Mouse (Mus musculus) bone marrow macrophage, adult 2 months (primary cell): Measurements from ENCODE around the gene Mfsd11.

Source experiments
- CTCF ChIP-seq: IDR thresholded peaks from 2 replicates; pipeline ENCODE4 v1.5.1; 2012; ENCODE audit warnings: low read depth, mild to moderate bottlenecking, low read length, moderate library complexity
- POLR2A ChIP-seq: IDR thresholded peaks from 2 replicates; pipeline ENCODE4 v1.6.1; 2012; ENCODE audit warnings: mild to moderate bottlenecking, low read depth, low read length, borderline replicate concordance

DNA sequence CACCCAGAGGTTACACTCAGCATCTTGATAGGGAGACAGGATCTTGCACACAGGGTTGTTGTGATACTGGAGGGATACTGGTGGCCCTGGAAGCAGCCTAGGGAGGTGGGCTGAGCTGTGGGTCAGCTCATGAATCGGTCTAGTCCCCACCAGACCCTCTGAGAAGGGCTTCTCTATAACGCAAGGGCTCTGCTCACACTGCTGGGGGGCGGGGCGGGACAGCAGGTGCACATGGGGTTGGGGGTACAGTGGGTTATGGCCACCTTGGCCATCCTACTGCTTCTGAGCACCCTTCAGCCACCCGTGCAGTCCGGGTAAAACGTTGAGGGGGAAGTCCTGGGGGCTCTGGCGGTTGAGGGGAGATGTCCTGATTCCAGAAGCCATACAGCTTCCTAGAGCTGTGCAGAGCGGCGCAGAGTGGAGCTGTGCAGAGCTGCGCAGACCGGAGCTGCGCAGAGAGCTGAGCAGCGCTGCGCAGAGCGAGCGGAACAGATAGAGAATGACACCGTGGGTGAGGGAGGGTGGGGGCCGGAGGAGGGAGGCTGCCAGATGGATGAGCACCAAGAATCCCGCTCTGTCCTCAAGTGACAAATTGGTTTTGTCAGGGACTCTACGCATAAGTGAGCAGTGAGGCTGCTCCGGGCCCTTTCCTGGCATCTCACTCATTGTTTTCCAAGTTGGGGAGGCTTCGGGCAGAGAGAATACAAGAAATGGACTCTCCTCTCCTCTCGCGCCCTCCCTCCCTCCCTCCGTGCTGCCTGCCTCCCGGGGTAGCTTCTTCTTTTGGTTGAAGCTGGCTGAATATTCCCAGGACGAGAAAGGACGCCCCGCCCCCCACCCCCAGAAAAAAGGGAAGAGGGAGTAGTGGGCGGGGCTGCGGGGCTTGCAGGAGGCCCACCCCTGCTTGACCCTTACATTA, 41.0 kb upstream of the Mfsd11 start:
- no peak for TF ChIP-seq CTCF
- TF ChIP-seq POLR2A = no peak
